Mouse (Mus musculus): ENCODE measurements around the gene Arhgef40.

- TF ChIP-seq POLR2A (IDR thresholded peaks at IDR 0.05; ENCODE audit: borderline replicate concordance, insufficient read depth, low read length): no peak
- TF ChIP-seq CTCF (IDR thresholded peaks at IDR 0.05; ENCODE audit: borderline replicate concordance, insufficient read depth, low read depth, low read length): no peak
Observed at GRCm38 (mm10) chr14:52021568-52022212, 37.2 kb downstream of the Arhgef40 start.

Data from cerebellum, adult 2 months (tissue).